In genomic region chr10:122740117-122740516, GRCm38 (mm10) we compare ENCODE assay signal across 28 mouse cellular contexts.
DNase-seq lines count a peak whose midpoint lies in the region; ATAC-seq and TF ChIP-seq lines count a peak whose summit lies in the region.
"Had no signal": no experiment of that assay in that cellular context is flagged by ENCODE, and none has a peak within 500 bp of the region (broad histone marks: within the 10 kb centered on the region; RNA-seq: fewer than 3 reads in every experiment).

No protein-coding gene starts in this region.

- H3K27me3 ChIP-seq in spleen, adult 2 months (ENCODE audit: control insufficient read depth, insufficient read depth, low read length): no peaks in the 10 kb centered on the region
- H3K27me3 ChIP-seq in kidney, embryonic 14.5 days (ENCODE audit: control insufficient read depth, insufficient read depth, low read length): no peaks in the 10 kb centered on the region
- H3K27me3 ChIP-seq: CH12.LX; heart, embryonic 15.5 days; limb, embryonic 12.5 days; neural tube, embryonic 13.5 days had no signal

- TF ChIP-seq POLR2A in spleen, adult 2 months (IDR thresholded peaks at IDR 0.05; ENCODE audit: low read depth, low read length): no peak

- no peak overlapping the region for H3K4me2 ChIP-seq in kidney, embryonic 14.5 days (replicated peaks; ENCODE audit: low read depth, low read length)
- H3K4me2 ChIP-seq: heart, embryonic 15.5 days; hindbrain, embryonic 14.5 days; limb, embryonic 12.5 days; liver, embryonic 11.5 days; midbrain, embryonic 11.5 days; neural tube, embryonic 13.5 days had no signal

- DNase-seq in adrenal gland, postnatal 36 days: peak; percentile 28 to 45
- no peak for DNase-seq in adrenal gland, postnatal 14 days
- DNase-seq in layer of hippocampus, adult 2 months (ENCODE audit: low spot score in 2 of 2): no peak
- DNase-seq in layer of hippocampus, postnatal 14 days (ENCODE audit: low spot score in 2 of 2): no peak
- no peak for DNase-seq in spleen, adult 2 months (ENCODE audit: low read depth in 1 of 2, low spot score in 2 of 2)
- no peak for DNase-seq in spleen, postnatal 4 days (ENCODE audit: low spot score in 2 of 2)
- peak; percentile 82 for DNase-seq in fibroblast of lung, adult 2 months (ENCODE audit: low read depth)
- DNase-seq: cerebellum, adult 2 months; cerebellum, postnatal 25 days; gastrocnemius, adult 2 months; heart, postnatal 4 days; kidney, adult 18-20 months; liver, postnatal 0 days; thymus, postnatal 25 days had no signal

- H3K27ac ChIP-seq in layer of hippocampus, adult 2 months: peak overlapping the region; percentile 86; the same call in 1 of the 2 replicates
- H3K27ac ChIP-seq in spleen, adult 2 months (ENCODE audit: insufficient read depth, low read length): 0 out of 2 replicates have a peak overlapping the region, but pooled peaks have one; percentile 4
- H3K27ac ChIP-seq in kidney, embryonic 14.5 days (ENCODE audit: low read depth, low read length): no peak overlapping the region
- H3K27ac ChIP-seq: gastrocnemius, adult 2 months; heart, embryonic 15.5 days; hindbrain, embryonic 14.5 days; kidney, postnatal 0 days; limb, embryonic 12.5 days; neural tube, embryonic 13.5 days had no signal

- H3K4me3 ChIP-seq in layer of hippocampus, adult 2 months: no peak overlapping the region
- H3K4me3 ChIP-seq in spleen, adult 2 months (ENCODE audit: extremely low read depth, insufficient read depth, insufficient read length): no peak overlapping the region
- no peak overlapping the region for H3K4me3 ChIP-seq in kidney, embryonic 14.5 days (ENCODE audit: low read length)
- H3K4me3 ChIP-seq: gastrocnemius, adult 2 months; heart, embryonic 15.5 days; limb, embryonic 12.5 days; myocyte; neural tube, embryonic 13.5 days had no signal

- ATAC-seq in kidney, embryonic 14.5 days (ENCODE audit: low FRiP score, low TSS enrichment): no peak
- ATAC-seq: activated CD4-positive, CD25-positive, alpha-beta regulatory T cell, adult 4 months; inflammation-experienced regulatory T-cells, adult 6 months; liver, postnatal 0 days; lung, postnatal 0 days had no signal

- H3K36me3 ChIP-seq in spleen, adult 2 months (ENCODE audit: control insufficient read depth, insufficient read depth, low read length): no peaks in the 10 kb centered on the region
- H3K36me3 ChIP-seq in kidney, embryonic 14.5 days (ENCODE audit: control insufficient read depth, insufficient read depth, low read length): no peaks in the 10 kb centered on the region
- H3K36me3 ChIP-seq: G1E; heart, embryonic 15.5 days; limb, embryonic 12.5 days; neural tube, embryonic 13.5 days had no signal

- H3K4me1 ChIP-seq in spleen, adult 2 months (ENCODE audit: control insufficient read depth, insufficient read depth, insufficient read length): peaks cover 7% of the 10 kb centered on the region
- no peaks in the 10 kb centered on the region for H3K4me1 ChIP-seq in kidney, embryonic 14.5 days (ENCODE audit: control insufficient read depth, insufficient read depth, low read length)

- no peaks in the 10 kb centered on the region for H3K9me3 ChIP-seq in kidney, embryonic 14.5 days (ENCODE audit: control insufficient read depth, low read length)
- H3K9me3 ChIP-seq: heart, embryonic 15.5 days; limb, embryonic 12.5 days; neural tube, embryonic 13.5 days had no signal

- no peak for TF ChIP-seq CTCF in layer of hippocampus, adult 2 months (conservative IDR thresholded peaks at IDR 0.05)
- TF ChIP-seq CTCF in spleen, adult 2 months (IDR thresholded peaks at IDR 0.05; ENCODE audit: extremely low read depth, insufficient read depth, insufficient read length, insufficient replicate concordance): no peak

- WGBS in spleen, adult 2 months: 92% methylated on average over 4 of the region's 4 CpGs
- WGBS in kidney, embryonic 14.5 days: 79% methylated on average over 4 of the region's 4 CpGs

- H3K9ac ChIP-seq in kidney, embryonic 14.5 days (ENCODE audit: low read depth, low read length): no peak overlapping the region
- H3K9ac ChIP-seq: heart, embryonic 15.5 days; hindbrain, embryonic 14.5 days; limb, embryonic 12.5 days; liver, postnatal 0 days; neural tube, embryonic 13.5 days had no signal

Comparison
In these comparisons a context has a peak if more than half of its experiments do, and no peak if none do; other contexts are left out.
1. DNase-seq: peak in adrenal gland, postnatal 36 days (2 of 2) and fibroblast of lung, adult 2 months (single experiment); none in adrenal gland, postnatal 14 days (single experiment), layer of hippocampus, adult 2 months (0 of 2), layer of hippocampus, postnatal 14 days (0 of 2), spleen, adult 2 months (0 of 2) and spleen, postnatal 4 days (0 of 2).